Mouse (Mus musculus): ENCODE data around the gene Hdac1. TPM values are rescaled to one million over a fixed set of nuclear protein-coding genes. Genes with fewer than 3 reads are reported as not detected.

The Hdac1 gene
- polyA plus RNA-seq, 1 experiment from 2014 or later = 82.1 TPM

DNA sequence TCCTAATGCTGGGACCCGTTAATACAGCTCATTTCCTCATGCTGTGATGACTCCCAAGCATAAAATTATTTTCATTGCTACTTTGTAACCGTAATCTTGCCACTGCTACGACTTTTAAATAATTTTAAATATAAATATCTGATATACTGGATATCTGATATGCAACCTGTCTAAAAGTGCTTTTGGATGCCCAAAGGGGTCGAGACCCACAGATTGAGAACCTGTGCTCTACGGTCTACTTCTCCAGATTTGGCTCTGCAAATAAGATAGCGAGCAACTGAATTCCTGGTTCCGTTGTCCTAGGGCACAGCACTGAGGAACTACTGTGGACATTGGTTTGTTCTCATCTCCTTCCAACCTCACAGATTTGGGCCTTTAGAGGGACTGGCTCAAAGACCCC lies 35.2 kb upstream of the Hdac1 start:
- no peak overlapping the region for H3K4me2 ChIP-seq (ENCODE audit: low read depth, low read length)

DNA sequence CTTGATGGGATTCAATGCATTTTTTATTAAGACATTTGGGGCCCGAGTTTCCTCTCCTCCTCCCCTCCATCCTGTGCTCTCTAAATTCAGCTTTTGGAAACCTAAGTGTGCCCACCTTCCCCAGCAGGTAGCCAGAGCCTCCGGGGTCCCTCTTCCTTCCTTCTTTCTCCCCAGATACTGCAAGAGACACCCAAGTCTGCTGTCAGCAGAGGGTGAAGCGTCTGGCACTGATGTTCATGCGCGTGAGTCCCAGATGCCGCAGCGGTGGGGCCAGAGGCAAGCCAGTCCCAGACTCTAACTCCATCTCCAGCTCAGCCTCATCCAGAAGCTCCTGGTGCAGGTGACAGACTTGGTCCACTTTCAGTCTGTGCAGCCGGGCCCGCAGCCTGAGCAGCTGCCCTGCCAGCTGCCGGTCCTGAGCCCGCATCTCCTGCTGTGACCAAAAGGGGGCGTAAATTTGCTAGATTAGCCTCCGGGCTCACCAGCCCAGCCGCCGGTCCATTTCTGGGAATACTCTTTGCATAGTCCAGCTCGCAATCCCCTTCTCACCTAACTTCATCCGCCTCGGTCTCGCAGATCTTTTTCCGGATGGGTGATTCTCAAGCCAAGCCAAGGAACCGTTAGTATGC lies 34.5 kb upstream of the Hdac1 start:
- H3K4me2 ChIP-seq (ENCODE audit: low read depth, low read length) = no peak overlapping the region
- H3K4me3 ChIP-seq (ENCODE audit: low read depth, low read length) = no peak overlapping the region

More for the DNA sequence above, 35.2 kb upstream of the Hdac1 start:
- H3K9ac ChIP-seq (ENCODE audit: low read depth, low read length) = no peak overlapping the region
- H3K27me3 ChIP-seq (ENCODE audit: control insufficient read depth, insufficient read depth, low read depth, low read length) = peaks cover 4% of the 10 kb centered on the region; the same call in 1 of the 2 replicates
- 69% methylated on average over 7 of the region's 7 CpGs for WGBS (ENCODE audit: insufficient replicate concordance)
- ATAC-seq (ENCODE audit: low read depth) = no peak
- H3K36me3 ChIP-seq (ENCODE audit: control insufficient read depth, insufficient read depth) = no peaks in the 10 kb centered on the region
- no peaks in the 10 kb centered on the region for H3K9me3 ChIP-seq (replicated peaks; ENCODE audit: control insufficient read depth, low read length)
- peaks cover 3% of the 10 kb centered on the region; the same call in 1 of the 2 replicates for H3K4me1 ChIP-seq (ENCODE audit: control insufficient read depth, low read depth, low read length)
- no peak overlapping the region for H3K27ac ChIP-seq (ENCODE audit: low read length)
- H3K4me3 ChIP-seq (ENCODE audit: low read depth, low read length) = no peak overlapping the region

DNA sequence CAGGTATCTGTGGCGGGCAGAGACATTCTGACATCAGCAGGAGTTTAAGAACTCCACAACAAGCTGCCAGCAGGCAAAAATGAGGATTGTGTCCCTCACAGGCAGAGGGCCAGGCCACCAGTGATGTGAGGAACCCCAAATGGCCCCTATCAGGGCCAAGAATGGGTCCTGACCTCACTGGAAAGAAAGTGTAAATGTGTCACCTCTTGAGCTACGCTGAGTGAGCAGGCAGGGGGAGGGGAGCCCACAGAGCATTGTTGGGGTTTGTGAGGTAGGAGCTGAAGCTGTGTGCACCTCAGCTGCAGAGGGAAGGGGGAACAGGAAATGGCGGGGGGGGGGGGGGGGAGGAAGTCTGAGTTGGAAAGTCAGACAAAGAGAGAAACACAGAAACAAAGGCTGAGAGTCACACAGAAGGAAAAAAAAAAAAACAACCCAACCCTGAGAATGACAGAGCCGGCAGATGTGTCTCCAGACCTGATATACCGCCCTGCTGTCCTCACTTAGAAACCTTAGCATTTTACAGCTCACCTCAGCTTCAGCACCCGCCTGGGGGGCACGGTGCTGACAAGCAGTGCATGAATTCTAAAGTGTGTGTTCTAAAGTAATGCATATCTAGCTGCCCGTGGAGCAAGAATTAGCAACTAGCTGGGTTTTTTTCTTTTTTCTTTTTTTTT lies 32.8 kb upstream of the Hdac1 start:
- ATAC-seq (ENCODE audit: low read depth) = peak; percentile 23; the same call in 1 of the 2 replicates

More for the DNA sequence above, 34.5 kb upstream of the Hdac1 start:
- H3K27ac ChIP-seq (ENCODE audit: low read length) = no peak overlapping the region
- peaks cover 3% of the 10 kb centered on the region; the same call in 1 of the 2 replicates for H3K4me1 ChIP-seq (ENCODE audit: control insufficient read depth, low read depth, low read length)
- 33% methylated on average over 21 of the region's 21 CpGs for WGBS (ENCODE audit: insufficient replicate concordance)
- peaks cover 4% of the 10 kb centered on the region; the same call in 1 of the 2 replicates for H3K27me3 ChIP-seq (ENCODE audit: control insufficient read depth, insufficient read depth, low read depth, low read length)
- no peaks in the 10 kb centered on the region for H3K9me3 ChIP-seq (replicated peaks; ENCODE audit: control insufficient read depth, low read length)
- ATAC-seq (ENCODE audit: low read depth) = peak; percentile 35
- H3K36me3 ChIP-seq (ENCODE audit: control insufficient read depth, insufficient read depth) = no peaks in the 10 kb centered on the region
- no peak overlapping the region for H3K9ac ChIP-seq (ENCODE audit: low read depth, low read length)

DNA sequence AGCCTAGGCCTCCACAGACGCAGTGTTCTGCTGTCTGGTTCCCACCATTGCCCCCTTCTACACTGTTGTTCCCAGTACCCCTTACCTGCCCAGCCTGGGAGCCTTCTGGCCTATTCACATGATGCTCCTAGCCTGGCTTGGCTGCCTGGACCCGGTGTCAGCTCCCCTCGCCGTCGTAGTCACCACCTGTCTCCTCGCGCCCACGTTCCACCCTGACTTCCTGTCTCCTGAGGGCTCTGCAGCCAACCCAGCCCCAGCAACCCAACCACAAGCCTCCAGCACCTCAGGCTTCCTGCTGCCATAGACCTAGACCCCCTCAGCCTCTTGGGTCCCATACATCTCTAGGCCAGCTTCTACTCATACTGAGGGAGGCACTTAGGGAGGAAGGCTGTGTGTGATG lies 30.9 kb upstream of the Hdac1 start, which contains the start of gene Lck:
Gene Lck (minus strand): TSS at position 212 of the 400 bp plus-strand sequence.
- Histone ChIP-seq H3K4me1 (ENCODE audit: control insufficient read depth, low read depth, low read length) (peaks cover 3% of the 10 kb centered on the region; the same call in 1 of the 2 replicates), H3K4me2 (ENCODE audit: low read depth, low read length) (no peak within 1 kb of the TSS), H3K9me3 (replicated peaks; ENCODE audit: control insufficient read depth, low read length) (no peaks in the 10 kb centered on the region), H3K27ac (ENCODE audit: low read length) (no peak within 1 kb of the TSS), H3K4me3 (ENCODE audit: low read depth, low read length) (no peak within 1 kb of the TSS), H3K27me3 (ENCODE audit: control insufficient read depth, insufficient read depth, low read depth, low read length) (peaks cover 4% of the 10 kb centered on the region; the same call in 1 of the 2 replicates), H3K9ac (ENCODE audit: low read depth, low read length) (no peak within 1 kb of the TSS), H3K36me3 (ENCODE audit: control insufficient read depth, insufficient read depth) (no peaks in the 10 kb centered on the region)
- ATAC-seq (ENCODE audit: low read depth) = no peak
- WGBS (ENCODE audit: insufficient replicate concordance) = 36% methylated on average over 8 of the region's 8 CpGs

More for the DNA sequence above, 32.8 kb upstream of the Hdac1 start:
- H3K27ac ChIP-seq (ENCODE audit: low read length) = no peak overlapping the region
- peaks cover 3% of the 10 kb centered on the region; the same call in 1 of the 2 replicates for H3K4me1 ChIP-seq (ENCODE audit: control insufficient read depth, low read depth, low read length)
- no peak overlapping the region for H3K4me2 ChIP-seq (ENCODE audit: low read depth, low read length)
- WGBS (ENCODE audit: insufficient replicate concordance) = 15% methylated on average over 7 of the region's 8 CpGs
- H3K9ac ChIP-seq (ENCODE audit: low read depth, low read length) = no peak overlapping the region
- H3K27me3 ChIP-seq (ENCODE audit: control insufficient read depth, insufficient read depth, low read depth, low read length) = peaks cover 4% of the 10 kb centered on the region; the same call in 1 of the 2 replicates
- H3K9me3 ChIP-seq (replicated peaks; ENCODE audit: control insufficient read depth, low read length) = no peaks in the 10 kb centered on the region
- no peak overlapping the region for H3K4me3 ChIP-seq (ENCODE audit: low read depth, low read length)
- no peaks in the 10 kb centered on the region for H3K36me3 ChIP-seq (ENCODE audit: control insufficient read depth, insufficient read depth)

DNA sequence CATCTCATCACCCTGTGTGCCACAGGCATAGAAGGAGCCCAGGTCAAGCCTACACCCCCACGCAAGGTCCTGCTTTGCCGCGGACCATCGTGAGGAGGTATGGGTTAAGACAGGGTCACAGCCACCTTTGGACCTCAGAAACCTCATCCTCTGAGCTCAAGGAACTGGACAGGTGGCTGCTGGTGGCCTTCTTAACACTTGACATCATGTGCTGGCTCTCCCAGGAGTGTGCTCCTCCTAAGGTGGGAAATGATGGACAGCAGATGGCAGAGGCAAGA lies 30.5 kb upstream of the Hdac1 start:
- H3K9me3 ChIP-seq (replicated peaks; ENCODE audit: control insufficient read depth, low read length) = no peaks in the 10 kb centered on the region
- H3K4me3 ChIP-seq (ENCODE audit: low read depth, low read length) = no peak overlapping the region
- no peak overlapping the region for H3K4me2 ChIP-seq (ENCODE audit: low read depth, low read length)
- 92% methylated on average over 4 of the region's 4 CpGs for WGBS (ENCODE audit: insufficient replicate concordance)
- no peaks in the 10 kb centered on the region for H3K36me3 ChIP-seq (ENCODE audit: control insufficient read depth, insufficient read depth)
- no peak overlapping the region for H3K9ac ChIP-seq (ENCODE audit: low read depth, low read length)
- no peak overlapping the region for H3K27ac ChIP-seq (ENCODE audit: low read length)
- no peak for ATAC-seq (ENCODE audit: low read depth)
- H3K27me3 ChIP-seq (ENCODE audit: control insufficient read depth, insufficient read depth, low read depth, low read length) = peaks cover 4% of the 10 kb centered on the region; the same call in 1 of the 2 replicates
- H3K4me1 ChIP-seq (ENCODE audit: control insufficient read depth, low read depth, low read length) = peaks cover 3% of the 10 kb centered on the region; the same call in 1 of the 2 replicates

DNA sequence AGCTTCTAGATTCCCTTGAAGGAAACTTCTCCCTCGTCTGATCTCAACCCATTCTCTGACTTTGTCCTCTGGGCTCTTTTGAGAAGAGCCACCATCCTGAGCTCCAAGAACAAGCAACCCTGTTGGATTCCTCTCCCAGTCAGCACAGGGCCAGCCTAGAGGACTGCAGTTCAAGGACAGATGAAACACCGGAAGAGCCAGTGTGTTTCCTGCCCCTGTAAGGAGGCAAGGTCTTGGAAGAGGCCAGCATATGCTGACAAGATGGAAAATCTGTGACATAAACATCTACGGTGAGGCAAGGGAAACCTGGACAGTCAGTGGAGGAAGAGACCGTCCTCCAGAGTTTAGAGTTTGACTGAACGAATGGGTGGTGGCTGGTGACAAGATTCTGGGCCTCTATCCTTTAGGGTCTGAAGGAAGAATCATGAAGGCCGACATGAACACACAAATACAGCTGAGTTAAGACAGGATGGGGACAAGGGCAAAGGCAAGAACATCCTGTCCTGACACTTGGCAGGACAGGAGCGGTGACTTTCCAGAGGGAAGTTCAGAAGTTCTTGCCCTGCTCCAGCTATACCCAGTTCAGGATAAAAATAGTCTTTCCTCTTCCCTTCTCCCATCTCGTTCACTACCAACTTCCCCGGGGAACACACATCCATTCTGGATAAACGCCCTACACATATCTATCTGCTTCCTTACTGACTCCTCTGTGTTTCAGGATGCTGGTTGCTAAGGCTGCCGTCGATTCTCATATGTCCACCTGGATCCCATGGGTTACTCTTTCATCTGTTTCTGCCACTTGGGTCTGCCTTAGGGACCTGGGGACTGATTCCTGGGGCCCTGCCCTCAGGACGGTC lies 30.0 kb upstream of the Hdac1 start:
- no peaks in the 10 kb centered on the region for H3K36me3 ChIP-seq (ENCODE audit: control insufficient read depth, insufficient read depth)
- H3K27ac ChIP-seq (ENCODE audit: low read length) = no peak overlapping the region
- peak; percentile 39 for ATAC-seq (ENCODE audit: low read depth)
- peaks cover 4% of the 10 kb centered on the region; the same call in 1 of the 2 replicates for H3K27me3 ChIP-seq (ENCODE audit: control insufficient read depth, insufficient read depth, low read depth, low read length)
- no peak overlapping the region for H3K4me2 ChIP-seq (ENCODE audit: low read depth, low read length)
- H3K9me3 ChIP-seq (replicated peaks; ENCODE audit: control insufficient read depth, low read length) = no peaks in the 10 kb centered on the region
- peaks cover 3% of the 10 kb centered on the region; the same call in 1 of the 2 replicates for H3K4me1 ChIP-seq (ENCODE audit: control insufficient read depth, low read depth, low read length)
- no peak overlapping the region for H3K4me3 ChIP-seq (ENCODE audit: low read depth, low read length)
- 62% methylated on average over 13 of the region's 13 CpGs for WGBS (ENCODE audit: insufficient replicate concordance)
- H3K9ac ChIP-seq (ENCODE audit: low read depth, low read length) = no peak overlapping the region

DNA sequence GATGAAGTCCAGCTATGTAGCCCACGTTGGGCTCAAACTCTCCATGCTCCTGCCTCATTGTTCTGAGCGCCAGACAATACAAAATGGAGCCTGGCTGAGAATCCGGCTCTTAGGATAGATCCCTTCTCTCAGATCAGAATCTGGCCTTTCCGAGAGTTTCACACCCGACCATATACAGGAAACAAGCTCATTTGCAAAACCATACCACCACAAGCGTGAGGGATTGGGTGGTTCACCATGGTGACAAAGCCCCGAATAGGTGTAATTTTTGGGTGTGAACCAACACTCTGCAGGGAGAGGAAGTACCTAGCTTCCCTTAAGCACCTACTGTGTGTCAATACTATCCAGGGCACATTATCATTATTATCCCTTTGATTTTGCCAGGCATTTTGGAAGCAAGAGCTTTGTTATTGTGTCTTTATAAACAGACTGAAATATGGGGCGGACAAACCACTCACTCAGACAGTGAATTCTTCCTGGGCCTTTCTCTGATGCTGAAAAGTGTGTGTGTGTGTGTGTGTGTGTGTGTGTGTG lies 29.1 kb upstream of the Hdac1 start:
- Histone ChIP-seq H3K27ac (ENCODE audit: low read length) (no peak overlapping the region), H3K9me3 (replicated peaks; ENCODE audit: control insufficient read depth, low read length) (no peaks in the 10 kb centered on the region), H3K4me1 (ENCODE audit: control insufficient read depth, low read depth, low read length) (peaks cover 3% of the 10 kb centered on the region; the same call in 1 of the 2 replicates), H3K4me3 (ENCODE audit: low read depth, low read length) (no peak overlapping the region), H3K9ac (ENCODE audit: low read depth, low read length) (no peak overlapping the region), H3K27me3 (ENCODE audit: control insufficient read depth, insufficient read depth, low read depth, low read length) (no peaks in the 10 kb centered on the region; the same call in 1 of the 2 replicates), H3K36me3 (ENCODE audit: control insufficient read depth, insufficient read depth) (no peaks in the 10 kb centered on the region), H3K4me2 (ENCODE audit: low read depth, low read length) (no peak overlapping the region)
- 62% methylated on average over 8 of the region's 8 CpGs for WGBS (ENCODE audit: insufficient replicate concordance)
- no peak for ATAC-seq (ENCODE audit: low read depth)

DNA sequence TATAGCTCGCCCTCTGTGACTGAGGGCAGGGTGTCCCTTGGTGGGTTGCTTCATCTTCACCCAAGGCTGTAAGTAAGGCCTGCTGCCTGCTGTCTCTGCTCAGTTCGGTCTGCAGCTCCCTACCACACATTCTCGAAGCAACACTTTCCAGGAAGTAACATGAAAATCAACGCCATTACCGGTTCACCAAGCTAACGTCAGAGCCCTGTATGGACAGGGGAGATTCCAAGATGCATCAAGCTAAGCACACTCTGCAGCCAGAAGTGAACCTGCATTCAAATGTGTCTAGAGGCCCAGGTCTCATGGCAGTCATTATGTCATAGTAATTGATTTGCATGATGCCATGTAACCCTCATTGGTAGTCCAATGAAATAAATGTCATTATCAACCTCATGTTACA lies 27.5 kb upstream of the Hdac1 start:
- ATAC-seq (ENCODE audit: low read depth) = no peak
- no peaks in the 10 kb centered on the region for H3K27me3 ChIP-seq (ENCODE audit: control insufficient read depth, insufficient read depth, low read depth, low read length)
- H3K4me2 ChIP-seq (ENCODE audit: low read depth, low read length) = no peak overlapping the region
- no peak overlapping the region for H3K9ac ChIP-seq (ENCODE audit: low read depth, low read length)
- H3K36me3 ChIP-seq (ENCODE audit: control insufficient read depth, insufficient read depth) = no peaks in the 10 kb centered on the region
- no peak overlapping the region for H3K4me3 ChIP-seq (ENCODE audit: low read depth, low read length)
- 76% methylated on average over 6 of the region's 6 CpGs for WGBS (ENCODE audit: insufficient replicate concordance)
- H3K4me1 ChIP-seq (ENCODE audit: control insufficient read depth, low read depth, low read length) = peaks cover 1% of the 10 kb centered on the region; the same call in 1 of the 2 replicates
- no peaks in the 10 kb centered on the region for H3K9me3 ChIP-seq (replicated peaks; ENCODE audit: control insufficient read depth, low read length)
- no peak overlapping the region for H3K27ac ChIP-seq (ENCODE audit: low read length)
